Comparison of ENCODE assay signal across 32 mouse cellular contexts in genomic region chr5:64963735-64964134, GRCm38 (mm10).
"Had no signal": no experiment of that assay in that cellular context is flagged by ENCODE, and none has a peak within 500 bp of the region (broad histone marks: within the 10 kb centered on the region; RNA-seq: fewer than 3 reads in every experiment).

No protein-coding gene starts in this region.

- H3K9ac ChIP-seq: limb, embryonic 12.5 days; limb, embryonic 13.5 days; limb, embryonic 15.5 days; liver, embryonic 12.5 days; liver, embryonic 13.5 days; liver, embryonic 14.5 days; liver, embryonic 15.5 days; liver, postnatal 0 days; lung, embryonic 14.5 days; lung, embryonic 15.5 days; midbrain, embryonic 12.5 days; midbrain, embryonic 13.5 days; midbrain, embryonic 15.5 days had no signal

- H3K4me1 ChIP-seq: limb, embryonic 10.5 days; liver, embryonic 12.5 days; liver, embryonic 13.5 days; lung, embryonic 15.5 days; midbrain, embryonic 12.5 days; midbrain, embryonic 15.5 days had no signal

- H3K36me3 ChIP-seq: limb, embryonic 10.5 days; limb, embryonic 12.5 days; limb, embryonic 13.5 days; limb, embryonic 15.5 days; liver, embryonic 12.5 days; liver, embryonic 13.5 days; liver, embryonic 15.5 days; lung, embryonic 15.5 days; midbrain, embryonic 10.5 days; midbrain, embryonic 12.5 days; midbrain, embryonic 13.5 days; midbrain, embryonic 15.5 days had no signal

- H3K4me2 ChIP-seq: limb, embryonic 12.5 days; limb, embryonic 13.5 days; limb, embryonic 15.5 days; liver, embryonic 11.5 days; liver, embryonic 12.5 days; liver, embryonic 13.5 days; liver, embryonic 15.5 days; lung, embryonic 14.5 days; lung, embryonic 15.5 days; midbrain, embryonic 11.5 days; midbrain, embryonic 12.5 days; midbrain, embryonic 13.5 days; midbrain, embryonic 15.5 days had no signal

- ATAC-seq: lung, postnatal 0 days; midbrain, embryonic 13.5 days; midbrain, embryonic 15.5 days; midbrain, embryonic 16.5 days had no signal

- DNase-seq: left cerebral cortex, postnatal 4 days; liver; liver, embryonic 13.5 days; liver, postnatal 0 days; lung, adult 18-20 months; lung, adult 2 months; lung, embryonic 14.5 days; lung, postnatal 10 days; lung, postnatal 14 days; lung, postnatal 36 days; lung, postnatal 4 days; midbrain, embryonic 14.5 days had no signal

- H3K27ac ChIP-seq: left cerebral cortex, adult 2 months; limb, embryonic 10.5 days; limb, embryonic 12.5 days; limb, embryonic 13.5 days; limb, embryonic 15.5 days; liver, embryonic 12.5 days; liver, embryonic 13.5 days; liver, embryonic 14.5 days; liver, embryonic 15.5 days; lung, embryonic 15.5 days; macrophage; midbrain, embryonic 10.5 days; midbrain, embryonic 12.5 days; midbrain, embryonic 13.5 days; midbrain, embryonic 15.5 days had no signal

- H3K27me3 ChIP-seq: limb, embryonic 12.5 days; limb, embryonic 15.5 days; liver, embryonic 12.5 days; liver, embryonic 13.5 days; liver, embryonic 15.5 days; lung, embryonic 15.5 days; midbrain, embryonic 13.5 days; midbrain, embryonic 15.5 days had no signal

- H3K9me3 ChIP-seq: limb, embryonic 10.5 days; limb, embryonic 12.5 days; limb, embryonic 13.5 days; limb, embryonic 15.5 days; liver, embryonic 12.5 days; liver, embryonic 13.5 days; liver, embryonic 15.5 days; lung, embryonic 15.5 days; megakaryocyte, embryonic 14.5 days; midbrain, embryonic 10.5 days; midbrain, embryonic 12.5 days; midbrain, embryonic 13.5 days; midbrain, embryonic 15.5 days had no signal

- H3K4me3 ChIP-seq: left cerebral cortex, adult 2 months; limb, embryonic 10.5 days; limb, embryonic 12.5 days; limb, embryonic 13.5 days; limb, embryonic 15.5 days; liver, embryonic 12.5 days; liver, embryonic 13.5 days; liver, embryonic 15.5 days; lung, embryonic 15.5 days; megakaryocyte, embryonic 14.5 days; midbrain, embryonic 10.5 days; midbrain, embryonic 12.5 days; midbrain, embryonic 13.5 days; midbrain, embryonic 15.5 days; myocyte had no signal
